Mouse (Mus musculus) liver, adult 2 months (tissue): ENCODE results near the gene Snapc2. TPM values are rescaled to one million over a fixed set of nuclear protein-coding genes. Genes with fewer than 3 reads are reported as not detected.

Source experiments
- DNase-seq: peaks from one replicate; pipeline ENCODE4 v3.0.0-alpha.2; 2011; ENCODE audit warnings: low read depth, low spot score; ENCODE audit errors: extremely low read depth
- H3K27ac ChIP-seq: fragments of 200-500 bp; replicated peaks from 2 replicates; pipeline ENCODE4 v1.5.1; 2012; ENCODE audit warnings: low read depth, mild to moderate bottlenecking, control low read depth, inconsistent platforms, low read length; ENCODE audit not compliant: insufficient read depth
- H3K27me3 ChIP-seq: fragments of 200-500 bp; 2 replicates; pipeline ENCODE4 v1.6.1; 2012; ENCODE audit warnings: mild to moderate bottlenecking, moderate library complexity, low read length, inconsistent platforms; ENCODE audit not compliant: control insufficient read depth, insufficient read depth
- H3K36me3 ChIP-seq: fragments of 200-500 bp; 2 replicates; pipeline ENCODE4 v1.6.1; 2012; ENCODE audit warnings: low read length, inconsistent platforms; ENCODE audit not compliant: control insufficient read depth, insufficient read depth
- H3K4me1 ChIP-seq: fragments of 200-500 bp; 2 replicates; pipeline ENCODE4 v1.6.1; 2011; ENCODE audit warnings: low read length; ENCODE audit not compliant: control insufficient read depth, insufficient read depth
- H3K4me3 ChIP-seq: fragments of 200-500 bp; 2 replicates; pipeline ENCODE4 v1.5.1; 2011; ENCODE audit warnings: low read depth, mild to moderate bottlenecking, control low read depth, low read length, moderate library complexity; ENCODE audit not compliant: insufficient read depth
- H3K79me2 ChIP-seq: fragments of 200-500 bp; 2 replicates; pipeline ENCODE4 v1.6.1; 2012; ENCODE audit warnings: inconsistent platforms, mild to moderate bottlenecking, low read length, moderate library complexity; ENCODE audit not compliant: control insufficient read depth, insufficient read depth
- H3K9ac ChIP-seq: fragments of 200-500 bp; 2 replicates; pipeline ENCODE4 v1.6.1; 2012; ENCODE audit warnings: low read depth, mild to moderate bottlenecking, control low read depth, inconsistent platforms, low read length
- CTCF ChIP-seq: fragments of 200-500 bp; IDR thresholded peaks from 2 replicates; pipeline ENCODE4 v1.5.1; 2011; ENCODE audit warnings: low read depth, low read length, control low read depth
- POLR2A ChIP-seq: fragments of 200-500 bp; IDR thresholded peaks from 2 replicates; pipeline ENCODE4 v1.6.1; 2011; ENCODE audit warnings: low read length, control low read depth; ENCODE audit not compliant: insufficient read depth; ENCODE audit errors: extremely low read depth
- WGBS: fragments of 180-500 bp; shearing (Covaris S2); methylation state at CpG from one replicate; pipeline ENCODE4 v1.1.7; 2018; 5-methylcytosine and 5-hydroxymethylcytosine counted together
- polyA plus RNA-seq: library from polyadenylated mRNA; depleted of rRNA; stranded (reverse); fragments of >200 nt; gene quantifications from 2 replicates; pipeline ENCODE4 v1.2.3, GENCODE M21; 2012
- total RNA-seq: library from RNA; depleted of rRNA; stranded (reverse); fragments of >200 nt; gene quantifications from 2 replicates; pipeline ENCODE4 v1.2.3, GENCODE M21; 2014

Gene Snapc2
- total and polyA plus RNA-seq, 2 experiments = 6.7 to 22.2 TPM

- Histone ChIP-seq H3K27me3 (no peaks in the 10 kb centered on the region), H3K9ac (no peak overlapping the region), H3K79me2 (no peaks in the 10 kb centered on the region), H3K36me3 (peaks cover 13% of the 10 kb centered on the region), H3K4me1 (no peaks in the 10 kb centered on the region), H3K4me3 (no peak overlapping the region), H3K27ac (no peak overlapping the region)
- TF ChIP-seq POLR2A = no peak
- TF ChIP-seq CTCF = no peak
- 88% methylated on average over 13 of the region's 13 CpGs for WGBS
- DNase-seq = no peak
Measured at GRCm38 (mm10) chr8:4245737-4246136, 7.1 kb upstream of the Snapc2 start.

GRCm38 (mm10) chr8:4247241-4247640, 5.6 kb upstream of the Snapc2 start:
- no peak overlapping the region for H3K4me3 ChIP-seq
- no peaks in the 10 kb centered on the region for H3K4me1 ChIP-seq
- no peaks in the 10 kb centered on the region for H3K79me2 ChIP-seq
- H3K9ac ChIP-seq = no peak overlapping the region
- DNase-seq = no peak
- no peak overlapping the region for H3K27ac ChIP-seq
- no peak for TF ChIP-seq POLR2A
- no peak for TF ChIP-seq CTCF
- H3K36me3 ChIP-seq = peaks cover 13% of the 10 kb centered on the region
- WGBS = 78% methylated on average over 8 of the region's 8 CpGs
- H3K27me3 ChIP-seq = no peaks in the 10 kb centered on the region

- 84% methylated on average over 15 of the region's 15 CpGs for WGBS
- no peak within 1 kb of the TSS for H3K27ac ChIP-seq
- H3K4me1 ChIP-seq = peaks cover 4% of the 10 kb centered on the region
- no peaks in the 10 kb centered on the region for H3K79me2 ChIP-seq
- H3K36me3 ChIP-seq = peaks cover 13% of the 10 kb centered on the region
- H3K9ac ChIP-seq = no peak within 1 kb of the TSS
- no peak for DNase-seq
- no peak within 1 kb of the TSS for H3K4me3 ChIP-seq
- H3K27me3 ChIP-seq = no peaks in the 10 kb centered on the region
- no peak for TF ChIP-seq CTCF
- TF ChIP-seq POLR2A = no peak
Measured at GRCm38 (mm10) chr8:4247951-4248540, 4.8 kb upstream of the Snapc2 start, which contains the start of gene Tgfbr3l. Tgfbr3l (plus strand) TSS chr8:4248214.

- Histone ChIP-seq H3K4me3 (no peak overlapping the region), H3K9ac (no peak overlapping the region), H3K79me2 (no peaks in the 10 kb centered on the region), H3K27me3 (no peaks in the 10 kb centered on the region), H3K4me1 (peaks cover 5% of the 10 kb centered on the region), H3K36me3 (peaks cover 5% of the 10 kb centered on the region; the same call in 1 of the 2 replicates), H3K27ac (no peak overlapping the region)
- no peak for DNase-seq
- WGBS = 72% methylated on average over 29 of the region's 29 CpGs
- no peak for TF ChIP-seq CTCF
- TF ChIP-seq POLR2A = no peak
Measured at GRCm38 (mm10) chr8:4249213-4249612, 3.7 kb upstream of the Snapc2 start.

GRCm38 (mm10) chr8:4250306-4250970, 2.4 kb upstream of the Snapc2 start:
- H3K36me3 ChIP-seq = peaks cover 3% of the 10 kb centered on the region; the same call in 1 of the 2 replicates
- DNase-seq = peak; percentile 49

GRCm38 (mm10) chr8:4252116-4252760, 642 bp upstream of the Snapc2 start:
- Histone ChIP-seq H3K79me2 (no peaks in the 10 kb centered on the region), H3K9ac (peak overlapping the region; percentile 37; the same call in 1 of the 2 replicates), H3K27me3 (no peaks in the 10 kb centered on the region), H3K27ac (no peak overlapping the region), H3K4me3 (peak overlapping the region; percentile 89; the same call in 1 of the 2 replicates), H3K4me1 (peaks cover 6% of the 10 kb centered on the region), H3K36me3 (no peaks in the 10 kb centered on the region; the same call in 1 of the 2 replicates)
- TF ChIP-seq CTCF (no peak), POLR2A (no peak)
- 41% methylated on average over 8 of the region's 8 CpGs for WGBS
- DNase-seq = no peak

More at GRCm38 (mm10) chr8:4250306-4250970, 2.4 kb upstream of the Snapc2 start:
- Histone ChIP-seq H3K4me1 (peaks cover 6% of the 10 kb centered on the region), H3K27ac (no peak overlapping the region), H3K4me3 (no peak overlapping the region), H3K79me2 (no peaks in the 10 kb centered on the region), H3K9ac (no peak overlapping the region), H3K27me3 (no peaks in the 10 kb centered on the region)
- TF ChIP-seq POLR2A (no peak), CTCF (peak; percentile 91)
- WGBS = 46% methylated on average over 26 of the region's 26 CpGs
